17 mouse cellular contexts compared by ENCODE assay signal in the genomic region with DNA sequence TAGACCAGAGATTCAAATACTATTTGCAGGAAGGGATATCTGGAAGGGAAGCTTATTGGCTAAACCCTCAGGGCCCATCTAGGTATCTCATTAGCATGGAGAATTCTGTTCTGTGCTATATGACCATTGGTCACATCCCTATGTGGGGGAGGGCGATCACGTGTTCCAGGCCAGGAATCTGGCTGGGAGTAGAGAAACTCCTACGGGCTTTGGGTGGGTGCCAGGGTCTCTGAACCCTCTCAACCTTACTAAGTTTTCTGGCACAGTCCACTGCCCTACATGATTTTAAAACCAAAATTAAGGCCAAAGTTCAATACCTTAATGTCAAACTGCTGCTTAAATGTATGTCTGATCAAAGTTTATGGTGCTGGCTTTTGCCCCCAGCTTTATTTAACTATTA.
"Had no signal": no experiment of that assay in that cellular context is flagged by ENCODE, and none has a peak within 500 bp of the region (broad histone marks: within the 10 kb centered on the region; RNA-seq: fewer than 3 reads in every experiment).

No protein-coding gene starts in this region.

- H3K36me3 ChIP-seq: limb, embryonic 12.5 days; midbrain, embryonic 10.5 days; neural tube, embryonic 15.5 days; stomach, embryonic 15.5 days had no signal

- H3K27ac ChIP-seq: layer of hippocampus, adult 2 months; limb, embryonic 12.5 days; liver, embryonic 14.5 days; midbrain, embryonic 10.5 days; neural tube, embryonic 15.5 days; stomach, embryonic 15.5 days had no signal

- ATAC-seq: inflammation-experienced regulatory T-cells, adult 6 months; intestine, postnatal 0 days had no signal

- DNase-seq: liver; lung, adult 2 months; lung, postnatal 10 days; lung, postnatal 4 days; midbrain, embryonic 14.5 days; right cerebral cortex, postnatal 4 days; spleen, adult 18-20 months; thymus, postnatal 4 days had no signal

- H3K4me3 ChIP-seq: layer of hippocampus, adult 2 months; limb, embryonic 12.5 days; midbrain, embryonic 10.5 days; myocyte; neural tube, embryonic 15.5 days; stomach, embryonic 15.5 days had no signal

- H3K9me3 ChIP-seq: limb, embryonic 12.5 days; midbrain, embryonic 10.5 days; neural tube, embryonic 15.5 days; stomach, embryonic 15.5 days had no signal

- H3K4me2 ChIP-seq: limb, embryonic 12.5 days; neural tube, embryonic 15.5 days; stomach, embryonic 15.5 days had no signal

- H3K4me1 ChIP-seq: limb, embryonic 12.5 days; midbrain, embryonic 10.5 days; neural tube, embryonic 15.5 days; stomach, embryonic 15.5 days had no signal

- H3K27me3 ChIP-seq: limb, embryonic 12.5 days; neural tube, embryonic 15.5 days; stomach, embryonic 15.5 days had no signal

- H3K9ac ChIP-seq: limb, embryonic 12.5 days; liver, embryonic 14.5 days; neural tube, embryonic 15.5 days; stomach, embryonic 15.5 days had no signal
